Mouse (Mus musculus): ENCODE measurements at regions not wholly inside any gene's neighbourhood (a gene's known extent, or its start where the extent isn't known, plus 50 kb on each side); places are given as distances from the start of the nearest gene placed in this dataset.

DNA sequence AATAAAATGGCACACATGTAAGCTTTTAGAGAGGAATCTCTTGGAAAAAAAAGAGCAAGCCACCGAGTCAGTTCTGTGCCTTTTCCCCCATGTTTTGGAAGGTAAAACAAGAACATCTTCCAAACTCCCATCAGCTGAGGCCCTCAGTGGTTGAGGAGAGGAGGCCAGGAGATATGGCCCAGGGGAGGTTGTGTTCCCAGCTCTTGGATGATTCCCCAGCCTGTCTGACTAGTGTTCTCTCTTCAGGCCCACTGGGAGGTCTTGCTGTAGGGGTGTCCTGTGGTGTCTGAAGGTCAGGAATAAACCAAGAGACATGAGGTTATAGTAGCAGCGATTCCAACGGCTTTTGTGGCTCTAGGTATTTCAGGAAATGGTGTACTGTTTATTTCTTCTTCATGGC is 643.2 kb downstream of the Rnf144a start:
- no peak for DNase-seq

GRCm38 (mm10) chr12:25768644-25769043 is 646.4 kb downstream of the Rnf144a start:
- no peak for DNase-seq

GRCm38 (mm10) chr12:25763061-25763460 is 652.0 kb downstream of the Rnf144a start:
- no peak for DNase-seq

- peak; percentile 51 for DNase-seq
Measured at GRCm38 (mm10) chr12:25757014-25757413, 658.0 kb downstream of the Rnf144a start.

- DNase-seq, result no peak
Measured at GRCm38 (mm10) chr12:25733801-25734200, 636.9 kb upstream of the Id2 start.

GRCm38 (mm10) chr12:25725774-25726173 is 628.8 kb upstream of the Id2 start:
- no peak for DNase-seq

- no peak for DNase-seq
Measured at GRCm38 (mm10) chr12:25711186-25711585, 614.2 kb upstream of the Id2 start.

GRCm38 (mm10) chr12:25703023-25703400 is 606.1 kb upstream of the Id2 start:
- no peak for DNase-seq

GRCm38 (mm10) chr12:25702176-25703022 is 605.5 kb upstream of the Id2 start:
- DNase-seq, result no peak

- no peak for DNase-seq
Measured at GRCm38 (mm10) chr12:25687063-25687462, 590.1 kb upstream of the Id2 start.

GRCm38 (mm10) chr12:25676631-25677030 is 579.7 kb upstream of the Id2 start:
- no peak for DNase-seq

GRCm38 (mm10) chr12:25668336-25668735 is 571.4 kb upstream of the Id2 start:
- no peak for DNase-seq

GRCm38 (mm10) chr12:25654456-25654855 is 557.5 kb upstream of the Id2 start:
- DNase-seq, result no peak

DNA sequence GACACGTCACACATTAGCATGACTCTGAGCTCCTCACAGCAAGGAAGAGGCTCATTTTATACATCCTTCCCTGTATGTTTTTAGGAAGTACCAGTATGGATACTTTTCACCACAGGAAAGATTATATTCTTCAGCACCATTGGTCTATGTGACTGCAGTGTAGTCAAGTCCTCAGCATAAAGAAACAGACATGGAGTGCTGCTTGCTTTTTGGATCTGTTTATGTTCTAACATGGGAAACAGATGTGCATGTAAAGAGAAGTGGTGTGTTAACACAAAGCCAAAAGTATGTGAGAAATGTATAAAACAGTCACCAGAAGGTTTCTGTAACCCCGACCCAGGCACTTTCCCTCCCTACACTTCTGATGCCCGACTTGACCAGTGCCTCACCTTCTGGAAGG is 553.3 kb upstream of the Id2 start:
- DNase-seq, result no peak

DNA sequence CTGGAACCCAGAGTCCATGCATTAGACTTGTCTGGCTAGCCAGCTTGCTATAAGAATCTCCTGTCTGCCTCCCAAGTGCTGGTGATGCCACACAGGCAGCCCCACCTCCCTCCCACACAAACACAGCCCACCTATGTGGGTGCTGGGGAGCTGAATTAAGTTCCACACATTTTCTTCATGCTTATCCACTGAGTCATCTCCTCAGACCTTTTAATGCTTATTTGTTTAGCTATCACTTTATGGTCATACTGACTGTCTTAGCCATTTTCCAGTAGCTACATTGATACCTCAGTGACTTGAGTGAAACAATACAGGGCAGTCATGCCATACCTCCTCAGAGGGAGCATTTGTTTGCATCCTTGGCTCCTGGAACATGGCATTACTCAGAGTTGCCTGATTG is 531.1 kb upstream of the Id2 start:
- DNase-seq, result no peak

DNA sequence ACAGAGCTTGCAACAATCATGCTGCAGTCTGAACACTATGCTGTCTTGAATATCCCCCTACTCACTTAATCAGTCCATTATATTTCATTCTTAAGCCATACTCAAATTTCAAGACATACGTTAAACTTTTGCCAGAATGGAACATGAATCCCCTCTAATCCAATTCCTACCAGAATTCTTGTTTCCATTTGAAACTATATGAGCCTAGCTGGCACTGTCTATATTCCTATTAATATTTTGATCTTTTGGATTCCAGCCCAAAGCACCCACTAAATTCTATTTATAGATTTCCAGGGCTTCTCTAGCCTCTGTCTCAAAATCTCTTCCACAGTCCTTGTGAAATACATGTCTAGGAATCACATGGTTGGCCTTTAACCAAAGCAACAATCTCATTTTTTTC is 528.9 kb upstream of the Id2 start:
- DNase-seq, result no peak

- DNase-seq, result no peak
Measured at GRCm38 (mm10) chr12:25623449-25623848, 526.5 kb upstream of the Id2 start.

DNA sequence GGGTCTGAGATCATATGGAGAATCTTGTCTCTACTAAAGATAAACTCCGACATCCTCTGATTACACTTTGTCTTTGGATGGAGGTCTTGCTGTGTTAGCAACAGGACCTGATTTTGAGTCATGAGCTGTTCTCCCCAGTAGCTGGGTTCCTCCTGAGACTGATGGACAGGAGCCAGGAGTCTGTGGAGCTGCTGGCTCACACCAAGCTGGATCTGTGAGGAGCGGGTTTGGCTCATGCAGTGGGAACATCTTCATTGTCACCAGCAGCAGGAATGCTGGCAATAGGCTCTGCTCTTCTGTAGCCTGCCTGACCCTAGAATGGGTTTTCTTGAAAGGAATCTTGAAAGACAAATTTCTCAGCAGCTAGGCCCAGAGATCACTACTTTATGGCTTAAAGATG is 524.2 kb upstream of the Id2 start:
- DNase-seq, result peak; percentile 50

DNA sequence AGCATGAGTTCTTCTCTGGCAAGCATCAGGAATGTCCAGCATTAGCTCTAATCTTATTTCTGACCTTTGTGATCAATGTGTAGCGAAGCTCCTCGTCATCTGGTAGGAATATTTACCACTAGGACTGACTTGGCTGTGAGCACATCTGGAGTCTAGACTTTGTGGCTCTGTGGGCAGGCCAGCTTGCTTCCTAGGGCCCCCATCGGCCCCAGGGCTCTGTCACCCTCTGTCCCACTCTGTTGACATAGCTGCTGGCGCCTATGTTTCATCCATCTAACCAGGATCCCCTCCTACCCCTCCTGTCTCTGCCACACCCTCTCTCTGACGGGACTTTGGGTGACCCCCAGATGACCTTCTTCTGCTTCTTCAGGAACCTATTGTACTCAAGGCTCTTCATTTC is 520.6 kb upstream of the Id2 start:
- no peak for DNase-seq

GRCm38 (mm10) chr12:25615377-25615776 is 518.4 kb upstream of the Id2 start:
- DNase-seq, result no peak

- no peak for DNase-seq
Measured at GRCm38 (mm10) chr12:25613473-25613872, 516.5 kb upstream of the Id2 start.

GRCm38 (mm10) chr12:25609045-25609444 is 512.1 kb upstream of the Id2 start:
- DNase-seq, result no peak

- no peak for DNase-seq
Measured at GRCm38 (mm10) chr12:25605396-25605795, 508.5 kb upstream of the Id2 start.

GRCm38 (mm10) chr12:25590262-25590661 is 493.3 kb upstream of the Id2 start:
- DNase-seq, result no peak

DNA sequence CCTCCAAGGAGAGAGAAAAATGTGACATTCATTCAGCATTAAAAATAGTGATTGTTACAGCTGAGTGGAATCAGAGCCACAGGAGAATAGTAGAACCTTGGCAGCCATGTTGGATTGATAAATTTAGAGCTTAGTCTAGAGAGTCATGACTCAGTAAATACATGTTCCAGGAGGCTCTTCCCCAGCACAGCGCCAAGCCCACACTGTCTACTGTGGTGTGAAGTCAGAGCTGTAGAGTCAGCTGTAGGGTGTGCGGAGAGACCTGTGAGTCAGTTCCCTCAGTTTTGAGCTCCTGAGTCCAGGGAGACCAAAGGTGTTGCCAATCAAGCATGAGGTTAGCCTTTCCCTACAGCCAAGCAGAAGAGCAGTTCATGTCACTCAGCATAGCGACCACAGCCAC is 488.8 kb upstream of the Id2 start:
- DNase-seq, result no peak

Measured in cerebellum, adult 9-10 months (tissue).